Mouse (Mus musculus) erythroblast, adult 5-6 weeks (primary cell): Measurements from ENCODE around the gene Gm960. TPM values are rescaled to one million over a fixed set of nuclear protein-coding genes. Genes with fewer than 3 reads are reported as not detected.

Experiments
- ATAC-seq: replicated peaks from 2 replicates; pipeline ENCODE4 v1.8.0; 2016; ENCODE audit warnings: moderate number of reproducible peaks, mild to moderate bottlenecking, moderate TSS enrichment, inconsistent platforms; ENCODE audit not compliant: poor library complexity, low FRiP score, severe bottlenecking
- total RNA-seq, 2 experiments: library from RNA; stranded (forward) in 1 of 2; stranded (reverse) in 1 of 2; fragments of 150-400 nt in 1 of 2; fragments of 200-764, 138-1000 nt in 1 of 2; gene quantifications; 2 replicates each; pipeline versions ENCODE4 v1.2.3 to v1.2.4; 2015 to 2017; ENCODE audit warnings: low replicate concordance in 2 of 2

The Gm960 gene
- total RNA-seq, 2 experiments from 2014 or later, result not detected

DNA sequence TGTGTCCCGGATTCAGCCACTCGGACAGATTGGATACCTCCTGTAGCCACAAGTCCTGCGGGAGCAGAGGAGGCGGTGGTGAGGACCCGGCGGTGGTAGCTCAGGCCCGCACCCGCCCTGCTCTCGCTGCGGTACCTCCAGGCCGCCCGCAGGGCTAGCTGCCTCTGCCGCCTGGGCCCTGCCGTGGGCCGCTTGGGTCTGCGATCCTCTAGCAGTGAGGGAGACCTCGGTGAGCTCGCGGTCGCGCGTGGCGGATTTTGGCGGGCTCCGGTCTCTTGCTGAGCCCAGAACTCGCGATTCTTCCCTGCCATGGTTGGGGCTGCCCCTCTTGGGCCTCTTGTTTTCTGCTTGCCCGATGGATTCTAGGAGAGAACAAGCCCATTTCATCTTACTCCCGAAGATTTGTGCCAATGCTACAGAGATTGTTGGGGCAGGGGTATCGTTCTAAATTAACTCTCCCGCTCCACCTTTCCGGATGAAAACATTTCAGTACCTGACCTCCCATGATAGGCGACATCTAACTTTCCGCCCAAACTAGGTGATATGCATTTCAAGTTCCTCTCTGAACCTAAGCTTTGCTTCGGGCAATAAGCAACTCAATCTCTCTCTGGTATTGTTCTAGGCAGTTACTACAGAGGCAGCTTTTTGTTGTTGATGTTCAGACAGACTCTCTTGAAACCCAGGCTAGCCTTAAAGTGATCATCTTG, 72.5 kb downstream of the Gm960 start:
- peak; percentile 51 for ATAC-seq

- ATAC-seq, result peak; percentile 81
Observed at GRCm38 (mm10) chr19:4625179-4625828, 73.2 kb downstream of the Gm960 start, which contains the start of gene Rce1. Rce1 (minus strand) TSS chr19:4625641.

GRCm38 (mm10) chr19:4624406-4625178, 73.9 kb downstream of the Gm960 start:
- ATAC-seq, result peak; percentile 28

DNA sequence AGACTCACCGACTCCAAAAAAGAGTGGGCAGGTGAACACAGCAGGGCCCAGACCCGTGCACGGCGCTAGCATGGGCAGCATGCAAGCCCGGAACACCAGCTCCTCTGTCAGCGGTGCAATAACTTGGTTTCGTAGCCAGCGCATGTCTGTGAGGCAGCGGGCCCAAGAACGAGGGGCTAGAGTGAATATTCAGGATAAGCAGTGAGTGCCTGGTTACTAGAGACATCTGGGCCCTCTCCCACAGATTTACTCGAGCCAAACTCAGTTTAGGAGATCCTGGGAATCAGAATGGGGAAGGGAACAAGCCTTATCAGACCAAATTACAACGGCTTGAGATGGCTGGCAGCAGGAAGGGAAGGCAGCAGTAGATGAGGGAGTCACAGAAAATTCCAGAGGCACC, 74.5 kb downstream of the Gm960 start:
- no peak for ATAC-seq

GRCm38 (mm10) chr19:4623419-4623818, 75.0 kb downstream of the Gm960 start:
- ATAC-seq, result no peak

- no peak for ATAC-seq
Observed at GRCm38 (mm10) chr19:4622780-4623179, 75.7 kb downstream of the Gm960 start.

DNA sequence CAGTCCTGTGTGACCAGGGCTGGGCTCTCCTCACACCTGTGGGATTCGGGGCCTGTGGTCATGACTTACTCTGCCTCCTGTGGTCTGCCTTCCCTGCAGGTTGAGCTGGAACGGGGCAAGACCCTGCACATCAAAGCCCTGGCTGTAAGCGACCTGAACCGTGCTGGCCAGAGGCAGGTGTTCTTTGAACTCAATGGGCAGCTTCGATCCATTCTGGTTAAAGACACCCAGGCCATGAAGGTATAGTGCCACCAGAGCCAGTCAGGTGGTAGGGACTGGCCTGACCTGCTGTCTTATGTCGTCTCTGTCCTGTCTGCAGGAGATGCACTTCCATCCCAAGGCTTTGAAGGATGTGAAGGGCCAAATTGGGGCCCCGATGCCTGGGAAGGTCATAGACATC, 77.7 kb downstream of the Gm960 start:
- no peak for ATAC-seq

DNA sequence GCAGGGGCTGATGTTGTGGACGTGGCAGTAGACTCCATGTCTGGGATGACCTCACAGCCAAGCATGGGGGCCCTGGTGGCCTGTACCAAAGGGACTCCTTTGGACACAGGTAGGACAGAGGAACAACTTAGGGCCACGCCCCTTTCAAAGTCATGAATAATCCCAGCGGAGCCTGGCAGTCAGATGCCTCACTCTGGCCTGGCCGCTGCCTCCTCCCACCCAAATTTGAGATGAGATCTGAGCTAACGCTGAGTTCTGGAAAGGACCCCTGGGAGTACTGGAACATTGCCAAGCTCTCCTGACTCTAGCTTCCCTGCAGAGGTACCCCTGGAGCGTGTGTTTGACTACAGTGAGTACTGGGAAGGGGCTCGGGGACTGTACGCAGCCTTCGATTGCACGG, 79.0 kb downstream of the Gm960 start:
- no peak for ATAC-seq

GRCm38 (mm10) chr19:4618183-4618582, 80.3 kb downstream of the Gm960 start:
- ATAC-seq, result no peak

GRCm38 (mm10) chr19:4616546-4616945, 81.9 kb downstream of the Gm960 start:
- no peak for ATAC-seq

- peak; percentile 44 for ATAC-seq
Observed at GRCm38 (mm10) chr19:4615151-4616093, 83.0 kb downstream of the Gm960 start, which contains the start of gene Lrfn4. Lrfn4 (minus strand) TSS chr19:4615667.

DNA sequence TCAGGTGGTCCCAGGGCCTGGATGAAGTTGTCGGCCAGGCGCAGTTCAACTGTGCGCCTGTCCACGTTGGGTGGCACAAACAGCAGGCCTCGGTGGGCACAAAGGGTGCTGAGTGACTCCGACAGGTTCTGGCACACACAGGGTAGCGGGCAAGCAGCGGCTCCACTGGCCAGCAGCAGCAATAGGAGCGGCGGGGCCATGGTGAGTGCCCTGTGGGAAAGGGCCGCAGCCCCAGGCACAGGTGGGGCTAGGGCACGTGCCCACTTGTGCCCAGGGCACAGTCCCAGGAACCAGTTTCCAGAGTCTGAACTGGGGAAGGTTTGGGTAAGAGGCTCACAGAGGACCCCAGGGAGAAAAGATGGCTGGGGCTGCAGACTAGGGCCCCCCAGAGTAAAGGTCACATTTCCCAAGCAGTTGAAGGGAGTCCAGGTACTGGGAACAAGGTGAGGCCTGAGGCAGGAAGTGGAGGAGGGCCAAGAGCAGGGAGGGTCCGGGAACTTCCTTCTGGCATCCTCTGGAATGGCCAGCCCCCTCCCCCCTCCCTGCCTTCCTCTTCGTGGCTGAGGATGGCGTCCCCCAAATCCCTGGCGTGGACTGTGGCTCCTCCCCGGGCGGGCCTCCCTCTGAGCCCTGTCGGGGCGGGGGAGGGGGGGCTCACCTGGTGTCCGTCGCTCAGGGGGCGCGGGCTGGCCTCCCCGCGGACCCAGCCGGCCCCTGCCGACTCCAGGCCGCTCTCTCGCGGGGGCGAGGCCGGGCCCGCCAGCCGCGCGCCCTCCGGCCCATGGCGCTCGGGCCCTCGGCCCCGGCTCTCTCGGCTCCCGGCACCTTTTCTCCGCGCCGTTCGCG, 83.9 kb downstream of the Gm960 start:
- no peak for ATAC-seq

GRCm38 (mm10) chr19:4613464-4614304, 84.8 kb downstream of the Gm960 start:
- no peak for ATAC-seq

- ATAC-seq, result no peak
Observed at GRCm38 (mm10) chr19:4612181-4612961, 86.1 kb downstream of the Gm960 start.

- no peak for ATAC-seq
Observed at GRCm38 (mm10) chr19:4610109-4610508, 88.4 kb downstream of the Gm960 start.

DNA sequence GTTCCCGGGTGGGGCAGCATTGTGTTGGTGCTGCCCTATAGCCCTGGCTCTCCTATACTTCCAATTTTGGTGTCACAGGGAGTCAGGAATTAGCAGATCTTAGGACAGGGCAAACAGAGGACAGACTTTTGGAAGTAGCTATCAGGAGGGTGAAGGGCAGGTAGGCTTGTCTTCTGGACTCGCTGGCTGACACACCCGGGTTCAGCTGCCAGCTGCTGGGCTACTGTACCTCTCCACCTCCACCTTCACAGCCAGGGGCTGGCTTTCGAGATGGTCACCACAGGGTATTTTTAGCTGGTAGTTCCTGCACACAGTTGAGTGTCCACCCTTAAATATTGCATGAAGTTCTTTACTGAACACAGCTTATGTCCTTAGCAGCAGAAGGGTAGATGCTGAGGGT, 90.0 kb downstream of the Gm960 start:
- ATAC-seq, result no peak

- ATAC-seq, result no peak
Observed at GRCm38 (mm10) chr19:4607406-4607805, 91.1 kb downstream of the Gm960 start.
